Mouse (Mus musculus) kidney, adult 2 months (tissue): ENCODE data around the gene Cox16. TPM values are rescaled to one million over a fixed set of nuclear protein-coding genes. Genes with fewer than 3 reads are reported as not detected.
"Not testable (repeated sequence)": the region's sequence is repeated elsewhere in the genome, so short reads cannot be mapped to it uniquely, and the experiment has no call there.

Experiments
- DNase-seq: peaks from one replicate; pipeline ENCODE4 v3.0.0; 2021
- H3K27ac ChIP-seq: fragments of 200-500 bp; 2 replicates; pipeline ENCODE4 v1.5.1; 2012; ENCODE audit warnings: low read depth, low read length, control low read depth, inconsistent platforms; ENCODE audit not compliant: insufficient read depth
- H3K27me3 ChIP-seq: fragments of 200-500 bp; replicated peaks from 2 replicates; pipeline ENCODE4 v1.6.1; 2012; ENCODE audit warnings: mild to moderate bottlenecking, moderate library complexity, low read length, inconsistent platforms; ENCODE audit not compliant: control insufficient read depth, insufficient read depth
- H3K36me3 ChIP-seq: fragments of 200-500 bp; 2 replicates; pipeline ENCODE4 v1.6.1; 2012; ENCODE audit warnings: mild to moderate bottlenecking, moderate library complexity, low read length, inconsistent platforms; ENCODE audit not compliant: control insufficient read depth, insufficient read depth
- H3K4me1 ChIP-seq: fragments of 200-500 bp; 2 replicates; pipeline ENCODE4 v1.6.1; 2011; ENCODE audit warnings: low read length; ENCODE audit not compliant: control insufficient read depth, insufficient read depth
- H3K4me3 ChIP-seq: fragments of 200-500 bp; 2 replicates; pipeline ENCODE4 v1.5.1; 2011; ENCODE audit warnings: mild to moderate bottlenecking, low read depth, low read length, control low read depth; ENCODE audit not compliant: insufficient read depth
- CTCF ChIP-seq: fragments of 200-500 bp; conservative IDR thresholded peaks from 2 replicates; pipeline ENCODE4 v1.5.1; 2011; ENCODE audit warnings: low read depth, mild to moderate bottlenecking, control low read depth, low read length, moderate library complexity, mixed read lengths; ENCODE audit not compliant: insufficient read depth, insufficient read length
- POLR2A ChIP-seq: fragments of 200-500 bp; IDR thresholded peaks from one replicate; pipeline ENCODE4 v1.6.1; 2011; ENCODE audit warnings: low read depth, low read length, control low read depth
- WGBS: fragments of 180-500 bp; shearing (Covaris S2); methylation state at CpG from one replicate; pipeline ENCODE4 v1.1.7; 2018; 5-methylcytosine and 5-hydroxymethylcytosine counted together
- polyA plus RNA-seq: library from polyadenylated mRNA; depleted of rRNA; stranded (reverse); fragments of >200 nt; gene quantifications from 2 replicates; pipeline ENCODE4 v1.2.3, GENCODE M21; 2012

Cox16 gene
- polyA plus RNA-seq, 1 experiment: 115 TPM

DNA sequence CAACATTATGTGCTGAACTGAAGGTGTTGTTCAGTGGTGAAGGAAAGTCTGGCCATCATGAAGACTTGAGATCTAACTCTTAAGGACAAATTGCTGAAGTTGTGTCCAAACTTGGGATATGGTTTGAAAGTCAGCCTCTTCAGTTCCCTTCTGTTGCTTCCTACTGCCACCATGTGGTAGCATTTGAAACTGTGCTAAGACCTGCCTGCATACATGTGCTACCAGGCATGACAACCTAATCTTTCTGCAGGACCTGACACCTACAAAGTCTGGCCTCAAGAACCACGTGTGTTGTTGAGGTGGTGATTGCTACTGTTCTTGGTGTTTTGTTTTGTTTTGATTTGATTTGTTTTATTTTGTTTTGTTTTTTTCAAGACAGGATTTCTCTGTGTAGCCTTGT is 82.7 kb downstream of the Cox16 start:
- Histone ChIP-seq H3K4me1 (no peaks in the 10 kb centered on the region), H3K4me3 (no peak overlapping the region), H3K27me3 (no peaks in the 10 kb centered on the region), H3K36me3 (peaks cover 2% of the 10 kb centered on the region), H3K27ac (no peak overlapping the region)
- TF ChIP-seq POLR2A: no peak
- TF ChIP-seq CTCF: peak; percentile 65
- WGBS: 6% methylated on average over 1 of the region's 1 CpGs
- DNase-seq: peak; percentile 56

DNA sequence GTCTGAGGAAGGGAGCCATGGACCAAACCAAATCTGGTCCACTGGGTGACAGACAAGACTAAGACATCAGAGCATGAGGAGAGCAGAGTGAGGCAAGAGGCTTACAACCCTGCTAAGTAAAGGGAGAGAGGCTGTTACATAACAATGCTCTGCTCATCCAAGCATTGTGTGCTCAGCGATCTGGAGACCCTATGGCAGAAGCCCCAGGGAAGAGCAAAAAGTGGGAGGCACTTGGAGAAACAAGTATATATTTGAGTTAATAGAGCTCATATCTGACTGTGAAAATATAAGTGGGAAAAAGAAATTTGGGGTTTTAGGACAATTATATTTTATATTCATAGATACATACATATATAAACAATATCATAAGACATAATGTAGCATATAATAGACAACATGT is 105.6 kb downstream of the Cox16 start, which contains the start of gene Gm4787:
Gene Gm4787 (minus strand): TSS at position 101 of the 400 bp plus-strand sequence.
- not testable (repeated sequence) for DNase-seq, H3K27ac ChIP-seq, H3K4me3 ChIP-seq, H3K4me1 ChIP-seq, H3K27me3 ChIP-seq, H3K36me3 ChIP-seq
- WGBS: 63% methylated on average over 1 of the region's 1 CpGs

DNA sequence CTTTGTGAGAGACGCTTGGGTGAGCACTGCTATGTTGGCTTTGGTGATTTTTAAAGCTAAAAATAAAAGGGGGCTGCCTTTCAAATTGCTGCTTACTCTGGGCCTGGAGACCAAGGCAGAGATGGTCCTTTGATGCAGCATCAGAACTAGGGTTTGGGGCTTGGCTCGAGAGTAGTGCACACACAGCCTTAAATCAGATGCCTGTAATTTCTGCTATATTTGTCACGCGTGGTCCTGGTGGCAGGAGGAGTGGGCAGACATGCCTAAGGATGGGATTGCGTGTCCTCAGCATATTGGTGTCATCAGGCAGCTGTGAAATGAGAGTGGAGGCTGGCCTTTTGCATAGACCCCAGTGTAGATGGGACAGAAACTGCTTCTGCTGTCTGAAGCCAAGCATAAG is 151.1 kb downstream of the Cox16 start:
- Histone ChIP-seq H3K27me3 (peaks cover 2% of the 10 kb centered on the region; the same call in 1 of the 2 replicates), H3K4me1 (no peaks in the 10 kb centered on the region), H3K4me3 (no peak overlapping the region), H3K27ac (no peak overlapping the region), H3K36me3 (no peaks in the 10 kb centered on the region)
- WGBS: 65% methylated on average over 5 of the region's 5 CpGs
- no peak for TF ChIP-seq POLR2A
- TF ChIP-seq CTCF: no peak
- DNase-seq: no peak

GRCm38 (mm10) chr12:81332875-81333421 is 152.0 kb downstream of the Cox16 start, which contains the start of gene Slc8a3:
Gene Slc8a3 (minus strand): TSS chr12:81333180.
- no peak for TF ChIP-seq POLR2A
- TF ChIP-seq CTCF: no peak
- no peak within 1 kb of the TSS for H3K27ac ChIP-seq
- no peaks in the 10 kb centered on the region for H3K4me1 ChIP-seq
- no peak within 1 kb of the TSS; the same call in 1 of the 2 replicates for H3K4me3 ChIP-seq
- no peak for DNase-seq
- under 1% methylated on average over 47 of the region's 47 CpGs for WGBS
- no peaks in the 10 kb centered on the region for H3K36me3 ChIP-seq
- H3K27me3 ChIP-seq: peaks cover 2% of the 10 kb centered on the region; the same call in 1 of the 2 replicates

DNA sequence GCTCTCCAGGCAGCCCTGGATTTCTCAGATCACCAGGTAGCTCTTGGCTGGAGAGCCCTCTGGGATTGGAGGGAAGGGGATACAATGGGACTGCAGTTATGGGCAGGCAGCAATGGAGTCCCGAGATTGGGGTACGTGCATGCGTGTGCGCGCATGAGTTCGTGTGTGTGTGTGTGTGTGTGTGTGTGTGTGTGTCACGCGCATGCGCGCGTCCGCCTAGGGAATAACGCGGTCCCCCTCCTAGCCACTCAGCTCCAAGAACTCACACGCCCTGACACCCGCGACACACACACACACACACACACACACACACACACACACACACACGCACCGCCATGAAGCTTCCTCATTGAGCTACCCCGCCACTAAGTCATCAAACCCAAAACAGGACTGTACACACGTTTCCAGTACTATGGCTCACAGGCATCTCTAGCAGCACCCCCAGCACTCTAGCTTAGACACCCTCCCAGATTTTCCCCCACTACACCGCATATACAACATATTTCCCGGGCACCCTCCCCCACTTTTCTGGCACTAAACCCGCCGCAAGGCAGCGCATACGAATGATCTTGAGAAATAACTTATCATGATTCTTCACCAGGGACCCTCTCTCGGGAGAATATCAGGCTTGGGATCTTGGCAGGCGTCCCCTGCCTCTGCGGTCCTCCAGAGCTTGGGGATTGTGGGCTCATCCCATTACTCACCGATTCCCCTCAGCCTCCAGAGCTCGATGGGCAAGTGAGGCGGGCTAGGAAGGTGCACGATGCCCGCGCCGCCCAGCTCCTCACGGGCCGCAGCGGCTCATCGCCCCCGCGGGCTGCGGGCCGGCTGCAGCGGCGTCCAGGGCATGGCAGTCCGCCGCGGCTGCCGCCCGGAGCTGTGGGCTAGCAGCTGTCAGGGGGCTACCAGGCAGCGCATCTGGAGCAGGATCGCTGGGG is 152.7 kb downstream of the Cox16 start:
- TF ChIP-seq CTCF (no peak), POLR2A (no peak)
- no peak for DNase-seq
- Histone ChIP-seq H3K4me1 (no peaks in the 10 kb centered on the region), H3K36me3 (no peaks in the 10 kb centered on the region), H3K4me3 (no peak overlapping the region; the same call in 1 of the 2 replicates), H3K27ac (no peak overlapping the region), H3K27me3 (peaks cover 2% of the 10 kb centered on the region; the same call in 1 of the 2 replicates)
- WGBS: 6% methylated on average over 50 of the region's 54 CpGs

DNA sequence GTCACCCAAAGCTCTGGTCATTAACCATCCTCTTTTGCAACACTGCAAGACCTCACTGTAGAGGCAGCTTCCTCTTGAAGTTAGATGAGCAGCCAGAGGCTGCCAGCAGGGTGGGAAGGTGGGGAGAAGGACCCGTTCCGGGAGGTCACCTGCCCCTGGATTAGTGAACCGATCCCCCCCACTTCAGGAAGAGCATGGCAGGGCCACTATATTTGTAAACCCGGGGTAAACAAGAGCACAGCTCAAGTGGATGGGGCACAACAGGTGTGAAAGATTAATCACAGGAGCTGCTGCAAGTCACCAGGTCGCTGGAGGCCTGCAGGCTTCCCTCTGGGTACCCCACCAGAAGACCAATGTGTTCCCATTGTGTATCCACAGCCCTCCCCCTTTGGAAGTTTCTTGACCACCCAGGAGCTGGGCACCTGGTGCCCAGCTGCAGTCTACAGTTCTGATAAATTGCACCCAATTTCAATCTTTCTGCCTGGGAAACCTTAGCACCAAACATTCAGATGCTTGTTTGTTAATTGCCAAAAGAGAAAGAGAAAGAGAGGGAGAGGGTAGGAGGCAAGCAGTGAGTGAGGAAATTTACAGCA is 153.8 kb downstream of the Cox16 start:
- no peak for TF ChIP-seq POLR2A
- no peak for TF ChIP-seq CTCF
- 47% methylated on average over 5 of the region's 5 CpGs for WGBS

GRCm38 (mm10) chr12:81324991-81325390 is 159.9 kb downstream of the Cox16 start:
- H3K36me3 ChIP-seq: no peaks in the 10 kb centered on the region
- no peak overlapping the region for H3K4me3 ChIP-seq
- H3K27ac ChIP-seq: no peak overlapping the region
- H3K27me3 ChIP-seq: no peaks in the 10 kb centered on the region
- TF ChIP-seq CTCF (no peak), POLR2A (no peak)
- DNase-seq: no peak
- 61% methylated on average over 3 of the region's 3 CpGs for WGBS
- H3K4me1 ChIP-seq: no peaks in the 10 kb centered on the region

More for the DNA sequence above, 153.8 kb downstream of the Cox16 start:
- H3K36me3 ChIP-seq: no peaks in the 10 kb centered on the region
- no peaks in the 10 kb centered on the region for H3K4me1 ChIP-seq
- H3K27ac ChIP-seq: no peak overlapping the region
- no peak overlapping the region for H3K4me3 ChIP-seq
- H3K27me3 ChIP-seq: peaks cover 2% of the 10 kb centered on the region; the same call in 1 of the 2 replicates
- DNase-seq: no peak
